Mouse (Mus musculus) ovary, postnatal 10 days (tissue): ENCODE data around the gene Nol7.
A peak's percentile ranks its signal among the peaks of the same experiment; 100 is the strongest.

Source experiments
- DNase-seq: peaks from one replicate; pipeline ENCODE4 v3.0.0; 2022; ENCODE audit warnings: low spot score

Nol7 gene

DNA sequence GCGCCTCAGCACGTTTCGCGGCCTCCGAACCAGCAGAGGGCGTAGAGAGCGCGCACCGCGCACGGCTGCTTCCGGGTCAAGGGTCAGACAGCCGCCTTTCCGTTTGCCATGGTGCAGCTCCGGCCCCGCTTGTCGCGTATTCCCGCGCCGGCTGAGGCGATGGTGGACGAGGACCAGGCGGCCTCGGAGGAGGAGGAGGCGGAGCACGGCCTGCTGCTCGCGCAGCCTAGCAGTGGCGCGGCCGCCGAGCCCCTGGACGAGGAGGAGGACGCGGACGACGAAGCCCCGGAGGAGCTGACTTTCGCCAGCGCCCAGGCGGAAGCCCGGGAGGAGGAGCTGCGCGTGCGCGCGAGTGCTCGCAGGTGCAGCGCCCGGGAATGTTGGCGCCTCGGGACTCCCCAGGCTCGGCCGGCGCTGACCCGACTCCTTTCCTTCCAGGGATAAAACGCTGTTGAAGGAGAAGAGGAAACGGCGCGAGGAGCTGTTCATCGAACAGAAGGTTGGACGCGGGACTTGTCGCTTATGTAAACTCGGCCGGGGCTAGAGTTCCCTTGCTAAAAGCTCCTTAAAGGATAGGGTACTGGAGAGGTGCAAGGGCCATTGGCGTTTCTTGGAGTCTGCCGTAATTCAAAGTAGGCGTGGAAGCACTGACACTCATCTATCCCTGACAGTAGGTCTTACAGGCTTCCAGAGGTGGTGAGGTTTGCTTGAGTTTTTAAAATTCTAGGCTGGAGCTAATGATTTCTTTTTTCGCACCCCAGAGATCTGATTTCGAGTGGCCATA is at the start of gene Nol7:
TSS of gene Nol7 (plus strand) at position 94 of the 784 bp plus-strand sequence.
- DNase-seq: peak; percentile 96

DNA sequence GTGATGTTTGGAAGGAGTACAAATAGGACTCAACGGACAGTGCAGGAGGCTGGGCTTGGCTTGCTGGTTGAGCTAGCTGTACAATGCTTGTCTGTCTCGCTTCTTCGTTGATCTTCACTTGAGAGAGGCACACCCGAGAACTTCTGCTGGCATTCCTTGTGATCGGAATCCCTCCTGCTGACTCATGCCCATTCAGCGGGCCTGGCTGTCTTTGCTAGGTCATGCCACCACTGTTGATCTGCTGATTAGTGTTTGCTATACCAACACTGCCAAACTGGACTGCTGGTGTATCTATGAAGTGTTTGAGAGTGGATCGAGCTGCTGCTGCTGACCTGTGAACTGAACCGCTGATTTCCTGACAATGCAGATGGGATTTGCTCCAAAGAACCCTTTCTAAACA is 48.8 kb upstream of the Nol7 start:
- DNase-seq: no peak

GRCm38 (mm10) chr13:43350489-43351169 is 47.6 kb upstream of the Nol7 start:
- no peak for DNase-seq

DNA sequence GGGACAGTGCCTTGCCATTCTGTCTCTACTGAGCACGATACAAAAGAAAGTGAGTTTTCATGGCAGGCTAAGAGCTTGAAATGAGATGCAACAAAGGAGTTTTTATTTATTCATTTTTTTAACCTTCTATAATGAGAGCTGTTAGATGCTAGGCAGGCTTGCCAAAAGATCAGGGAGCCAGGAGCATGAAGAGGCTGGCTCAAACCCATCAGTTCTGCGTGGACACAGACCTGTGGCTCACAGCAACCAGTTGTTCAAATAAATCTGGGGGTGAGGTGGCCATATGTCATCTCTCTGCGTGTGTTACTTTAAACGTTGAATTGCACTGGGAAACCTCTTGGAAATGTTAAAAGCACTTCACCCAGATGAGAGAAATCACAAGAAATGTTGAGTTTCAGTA is 44.8 kb upstream of the Nol7 start:
- no peak for DNase-seq

GRCm38 (mm10) chr13:43354362-43354761 is 43.8 kb upstream of the Nol7 start:
- no peak for DNase-seq

- no peak for DNase-seq
These were observed 41.7 kb upstream of the Nol7 start for GRCm38 (mm10) chr13:43356346-43357125.

DNA sequence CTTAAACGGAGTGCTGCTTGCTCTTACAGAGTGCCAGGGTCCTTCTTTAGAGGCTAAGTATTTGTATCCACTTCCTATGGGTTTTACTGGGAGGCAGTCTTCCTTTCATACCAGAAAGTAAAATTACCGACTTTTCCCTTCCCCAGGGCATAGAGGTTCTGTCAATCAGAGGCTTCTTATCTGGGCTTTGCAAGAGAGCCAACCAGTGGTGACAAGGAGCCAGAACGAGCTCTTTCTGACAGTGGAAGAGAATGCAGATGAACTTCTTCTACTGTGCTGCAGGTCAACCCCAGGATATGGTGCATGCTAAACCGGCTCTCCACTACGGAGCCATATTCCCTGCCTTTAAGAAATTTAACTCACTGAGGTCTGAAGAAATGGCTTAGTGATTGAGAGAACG is 37.7 kb upstream of the Nol7 start:
- DNase-seq: no peak

DNA sequence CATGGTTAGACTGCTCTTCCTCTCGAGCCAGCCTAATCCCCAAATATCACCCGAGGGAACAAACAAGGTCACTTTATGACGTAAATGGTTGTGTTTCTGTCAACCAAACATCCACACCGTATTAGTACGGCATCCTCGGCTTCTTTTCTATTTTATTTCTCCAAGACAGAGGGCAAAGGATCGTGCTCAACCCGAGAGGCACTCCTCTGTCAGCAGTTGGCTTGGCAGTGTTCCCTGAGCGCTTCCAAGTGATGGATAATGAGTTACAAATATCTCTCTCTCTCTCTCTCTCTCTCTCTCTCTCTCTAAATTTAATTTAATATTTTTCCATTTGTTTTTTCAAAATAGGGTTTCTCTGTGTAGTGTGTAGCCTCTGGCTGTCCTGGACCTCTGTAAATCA is 35.8 kb upstream of the Nol7 start:
- no peak for DNase-seq

- DNase-seq: peak; percentile 73
These were observed 33.0 kb upstream of the Nol7 start, which contains the start of gene Sirt5 for GRCm38 (mm10) chr13:43364985-43365824. TSS of gene Sirt5 (plus strand) at chr13:43365496.

GRCm38 (mm10) chr13:43365825-43366184 is 32.4 kb upstream of the Nol7 start:
- DNase-seq: no peak

- no peak for DNase-seq
These were observed 28.1 kb upstream of the Nol7 start for GRCm38 (mm10) chr13:43370063-43370462.

GRCm38 (mm10) chr13:43372892-43373291 is 25.3 kb upstream of the Nol7 start:
- no peak for DNase-seq

GRCm38 (mm10) chr13:43374205-43374604 is 24.0 kb upstream of the Nol7 start:
- DNase-seq: no peak

- no peak for DNase-seq
These were observed 23.2 kb upstream of the Nol7 start for GRCm38 (mm10) chr13:43374918-43375432.

- DNase-seq: no peak
These were observed 18.2 kb upstream of the Nol7 start for GRCm38 (mm10) chr13:43379989-43380388.

DNA sequence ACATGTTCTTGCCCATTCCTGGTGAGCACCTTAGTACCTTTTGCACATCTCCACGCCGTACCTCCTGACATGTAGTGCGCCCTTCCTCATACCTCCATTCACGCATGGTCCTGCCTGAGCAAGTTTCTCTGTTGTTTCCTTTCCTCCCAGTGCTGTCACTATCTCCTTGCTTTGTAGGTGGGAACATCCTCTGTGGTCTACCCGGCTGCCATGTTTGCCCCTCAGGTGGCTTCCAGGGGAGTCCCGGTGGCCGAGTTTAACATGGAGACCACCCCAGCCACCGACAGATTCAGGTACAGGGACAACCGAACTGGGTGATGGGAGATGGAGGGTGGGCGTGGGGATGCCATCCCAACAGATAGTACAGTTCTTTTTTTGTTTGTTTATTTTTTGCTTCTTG is 12.9 kb upstream of the Nol7 start:
- no peak for DNase-seq

- DNase-seq: no peak
These were observed 392 bp upstream of the Nol7 start for GRCm38 (mm10) chr13:43397700-43398296.

DNA sequence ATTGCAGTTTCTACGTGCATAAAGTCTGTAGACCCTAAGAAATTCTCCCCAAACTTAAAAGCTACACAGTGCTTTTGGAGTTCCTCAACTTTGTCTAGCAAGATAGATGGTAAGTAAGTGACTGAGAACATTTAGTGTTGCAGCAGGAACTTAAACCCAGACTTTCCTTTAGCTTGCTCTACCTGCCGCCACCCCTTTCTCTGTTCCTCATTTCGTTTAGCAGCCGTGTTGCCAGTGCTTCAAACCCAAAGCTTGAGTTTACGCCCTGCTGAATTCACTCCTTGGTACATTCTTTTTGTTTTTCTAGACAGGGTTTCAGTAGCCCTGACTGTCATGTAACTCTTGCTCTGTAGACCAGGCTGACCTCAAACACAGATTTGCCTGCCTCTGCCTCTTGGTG is 1.4 kb downstream of the Nol7 start:
- no peak for DNase-seq

GRCm38 (mm10) chr13:43412311-43412710 is 14.1 kb downstream of the Nol7 start:
- DNase-seq: no peak

DNA sequence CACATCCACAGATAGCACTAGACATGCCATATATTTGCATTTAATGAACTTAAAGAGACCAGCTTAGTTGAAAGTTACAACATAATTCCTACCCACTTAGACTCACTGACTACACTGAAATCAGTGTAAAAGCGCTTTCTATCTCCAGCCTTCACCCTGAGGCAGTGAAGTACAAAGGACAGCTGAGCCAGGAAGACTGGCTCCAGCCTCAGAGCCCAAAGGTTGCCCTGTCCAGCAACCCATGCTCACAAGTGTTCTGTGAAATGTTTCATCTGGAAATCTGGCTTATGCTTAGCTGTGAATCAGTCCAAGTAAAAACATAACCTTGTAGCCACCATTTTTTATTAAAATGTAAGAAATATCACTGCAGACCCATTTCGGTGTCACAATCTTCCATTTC is 15.4 kb downstream of the Nol7 start:
- no peak for DNase-seq

DNA sequence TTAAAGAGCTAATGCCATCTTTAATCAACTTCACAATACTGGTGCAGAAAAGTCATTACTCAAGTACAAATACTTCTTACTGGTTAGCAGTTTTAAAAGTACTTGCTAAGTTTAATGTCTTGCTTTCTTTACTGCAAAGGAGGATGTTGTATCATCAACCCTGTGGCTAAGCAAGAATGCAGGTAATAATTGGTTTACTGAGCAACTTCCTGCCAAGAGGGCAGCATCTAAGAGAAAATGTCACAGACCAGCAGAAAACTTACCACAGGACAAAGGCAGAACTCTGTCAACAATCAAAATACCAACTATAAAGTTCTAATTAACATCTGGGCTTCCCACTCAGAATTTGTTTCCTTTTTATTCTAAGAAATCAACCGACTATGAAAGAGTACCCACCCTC is 17.1 kb downstream of the Nol7 start:
- no peak for DNase-seq
